Mouse (Mus musculus) yolk sac, embryonic 10.5 days (tissue): Measurements from ENCODE around the gene Snapin.
A peak's percentile ranks its signal among the peaks of the same experiment; 100 is the strongest.

Source experiments
- DNase-seq: peaks from one replicate; pipeline ENCODE4 v3.0.0-alpha.2; 2017; ENCODE audit warnings: low spot score

Snapin gene

GRCm38 (mm10) chr3:90505216-90505615 lies 14.4 kb upstream of the Snapin start:
- no peak for DNase-seq

GRCm38 (mm10) chr3:90503444-90503843 lies 12.6 kb upstream of the Snapin start:
- no peak for DNase-seq

- no peak for DNase-seq
Measured at GRCm38 (mm10) chr3:90497597-90497996, 6.8 kb upstream of the Snapin start.

- no peak for DNase-seq
Measured at GRCm38 (mm10) chr3:90495850-90496525, 5.2 kb upstream of the Snapin start.

- no peak for DNase-seq
Measured at GRCm38 (mm10) chr3:90493831-90494540, 3.2 kb upstream of the Snapin start.

GRCm38 (mm10) chr3:90491350-90491749 lies 517 bp upstream of the Snapin start:
- no peak for DNase-seq

GRCm38 (mm10) chr3:90488576-90488975 lies 2.3 kb downstream of the Snapin start:
- no peak for DNase-seq

- DNase-seq, result no peak
Measured at GRCm38 (mm10) chr3:90486998-90487397, 3.8 kb downstream of the Snapin start.

GRCm38 (mm10) chr3:90475831-90476611 lies 14.8 kb downstream of the Snapin start, which contains the start of gene Ilf2:
Gene Ilf2 (plus strand): TSS chr3:90476126.
- peak; percentile 98 for DNase-seq

- DNase-seq, result no peak
Measured at GRCm38 (mm10) chr3:90475151-90475830, 15.5 kb downstream of the Snapin start.

- DNase-seq, result no peak
Measured at GRCm38 (mm10) chr3:90472213-90472612, 18.6 kb downstream of the Snapin start.

GRCm38 (mm10) chr3:90467618-90468300 lies 23.1 kb downstream of the Snapin start:
- DNase-seq, result no peak

GRCm38 (mm10) chr3:90466311-90466766 lies 24.5 kb downstream of the Snapin start:
- peak; percentile 86 for DNase-seq

- DNase-seq, result peak; percentile 73
Measured at GRCm38 (mm10) chr3:90465686-90466310, 25.0 kb downstream of the Snapin start, which contains the start of gene Npr1. Gene Npr1 (minus strand): TSS chr3:90465866.

GRCm38 (mm10) chr3:90465081-90465685 lies 25.6 kb downstream of the Snapin start:
- DNase-seq, result peak; percentile 63

- DNase-seq, result peak; percentile 78
Measured at GRCm38 (mm10) chr3:90464552-90465080, 26.2 kb downstream of the Snapin start.

- no peak for DNase-seq
Measured at GRCm38 (mm10) chr3:90462579-90462978, 28.3 kb downstream of the Snapin start.

- no peak for DNase-seq
Measured at GRCm38 (mm10) chr3:90461935-90462334, 28.9 kb downstream of the Snapin start.

GRCm38 (mm10) chr3:90460315-90460714 lies 30.5 kb downstream of the Snapin start:
- DNase-seq, result no peak

GRCm38 (mm10) chr3:90459727-90460126 lies 31.1 kb downstream of the Snapin start:
- DNase-seq, result no peak
